Mouse (Mus musculus) heart, postnatal 25 days (tissue): ENCODE measurements around the gene Slc9a2. TPM values are rescaled to one million over a fixed set of nuclear protein-coding genes. Genes with fewer than 3 reads are reported as not detected.
"Not testable (repeated sequence)": the region's sequence is repeated elsewhere in the genome, so short reads cannot be mapped to it uniquely, and the experiment has no call there.

ENCODE experiments used
- DNase-seq: peaks from one replicate; pipeline ENCODE4 v3.0.0; 2022; ENCODE audit warnings: low spot score
- intact Hi-C: fragments of 180-260 bp; cut with DNase I; formaldehyde crosslinking; loops from one replicate; pipeline ENCODE4 v1.15.1; 2025
- total RNA-seq, 2 experiments: library from RNA; stranded (reverse); gene quantifications; 2 replicates each; pipeline ENCODE4 v1.2.3; 2021

Gene Slc9a2
- total RNA-seq: 1 to 10 TPM; 1.0 to 1.2 TPM

DNA sequence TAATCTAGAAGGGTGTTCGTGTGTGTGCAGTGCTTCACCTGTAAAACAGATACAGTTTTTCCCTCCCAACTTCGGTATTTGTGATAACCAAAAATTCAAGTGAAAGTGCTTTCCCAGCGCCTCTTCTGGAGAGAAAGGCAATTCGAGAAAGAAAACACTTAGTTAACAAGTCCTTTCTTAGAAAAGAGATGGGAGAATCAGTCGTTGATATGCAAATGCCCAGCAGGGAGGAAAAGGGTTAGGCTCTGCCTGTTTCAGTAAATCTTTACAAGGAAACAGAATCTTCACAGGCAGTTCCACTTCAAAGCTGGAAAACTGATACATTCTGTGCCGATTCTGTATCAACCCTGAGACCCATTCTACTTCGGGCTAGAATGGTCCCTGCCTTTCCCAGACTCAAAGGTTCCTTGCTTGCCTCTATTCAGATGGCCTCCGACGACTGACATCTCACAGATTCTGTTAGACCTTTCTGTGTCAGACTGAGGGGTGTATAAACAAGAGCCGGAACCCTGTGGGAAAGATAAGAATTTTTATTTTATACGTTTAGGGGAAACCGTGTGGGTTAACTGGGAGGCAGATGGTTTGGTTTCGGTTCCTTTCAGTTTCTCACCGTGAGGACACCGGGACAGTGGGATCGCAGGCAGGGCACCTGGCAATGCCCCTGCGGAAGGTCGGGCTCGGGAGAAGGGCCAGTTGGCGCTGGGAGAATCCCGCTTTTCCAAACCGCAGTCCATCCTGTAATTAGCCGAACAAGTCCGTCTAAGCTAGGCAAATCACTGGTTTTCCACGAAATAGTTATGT, at the start of gene Slc9a2:
Gene Slc9a2 (plus strand): TSS at position 508 of the 801 bp plus-strand sequence.
- DNase-seq: no peak
- intact Hi-C loops: no loop called here

DNA sequence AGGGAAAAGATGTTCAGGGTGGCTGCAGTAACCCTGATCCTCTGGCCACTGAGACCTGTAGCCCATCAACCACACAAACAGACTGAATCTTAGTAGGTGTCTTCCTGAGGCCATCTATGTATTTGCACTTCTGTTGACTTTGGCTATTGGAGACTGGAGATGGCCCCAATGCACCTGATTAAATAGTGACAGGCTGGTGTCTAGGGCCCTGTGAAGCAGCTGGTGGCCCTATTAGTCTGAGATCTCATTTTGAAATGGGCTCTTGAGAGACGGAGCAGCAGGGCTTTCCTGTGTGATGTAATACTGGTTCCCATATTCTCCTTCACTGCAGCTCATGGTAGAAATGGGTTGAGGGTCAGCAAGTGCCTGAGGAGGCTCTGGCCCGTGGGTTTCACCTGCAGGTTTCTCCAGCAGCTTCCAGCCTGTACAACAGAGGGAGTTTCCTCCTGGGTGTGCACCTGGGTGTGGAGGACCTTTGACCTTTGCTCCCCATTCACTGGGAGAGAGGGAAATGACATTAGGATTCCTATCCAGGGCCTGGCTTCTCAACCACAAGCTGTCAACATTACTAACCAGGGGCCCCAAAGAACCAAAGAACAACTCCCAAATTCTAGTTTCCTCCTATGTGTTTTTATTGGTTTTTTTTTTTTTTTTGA, 47.8 kb upstream of the Slc9a2 start:
- DNase-seq: no peak
- intact Hi-C loops: no loop called here

DNA sequence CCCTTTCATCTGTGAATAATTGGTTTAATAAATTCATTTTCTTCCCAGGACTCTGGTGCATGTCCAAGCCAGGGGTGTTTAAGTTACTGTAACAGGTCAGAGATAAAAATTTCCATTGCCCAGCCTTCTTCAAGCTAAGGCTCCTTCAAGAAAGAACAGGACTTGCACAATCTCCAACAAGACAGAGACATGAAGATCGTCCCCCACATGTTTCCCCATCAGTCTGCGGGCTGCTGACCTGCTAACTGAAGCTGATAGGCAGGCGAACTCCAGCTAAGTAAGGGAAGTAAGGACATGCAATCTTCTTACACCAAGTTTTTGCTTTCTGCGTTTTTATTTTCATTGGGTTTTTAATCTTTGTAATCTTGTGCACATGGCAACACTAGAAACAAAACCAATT, 45.8 kb upstream of the Slc9a2 start:
- intact Hi-C loops: no loop called here
- DNase-seq: no peak

DNA sequence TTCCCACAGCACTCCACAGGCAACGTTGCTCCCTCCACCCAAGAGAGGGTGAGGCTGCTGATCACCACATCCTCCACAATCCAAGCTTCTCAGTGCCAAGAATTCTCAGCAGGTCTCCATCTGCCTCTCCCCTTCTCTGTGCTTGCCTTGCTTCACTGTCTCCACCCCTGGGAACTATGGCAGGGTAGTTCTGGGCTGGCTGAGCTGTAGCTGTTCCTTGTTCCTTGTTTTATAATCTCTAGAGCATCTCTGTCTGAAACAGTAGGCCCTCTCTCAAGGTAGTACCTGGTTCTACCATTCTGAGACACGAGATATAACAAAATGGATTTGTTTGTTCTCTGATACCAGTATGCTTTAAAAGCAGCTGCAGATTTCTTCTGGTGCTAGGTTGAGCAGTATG, 32.1 kb upstream of the Slc9a2 start:
- intact Hi-C loops: no loop called here
- no peak for DNase-seq

DNA sequence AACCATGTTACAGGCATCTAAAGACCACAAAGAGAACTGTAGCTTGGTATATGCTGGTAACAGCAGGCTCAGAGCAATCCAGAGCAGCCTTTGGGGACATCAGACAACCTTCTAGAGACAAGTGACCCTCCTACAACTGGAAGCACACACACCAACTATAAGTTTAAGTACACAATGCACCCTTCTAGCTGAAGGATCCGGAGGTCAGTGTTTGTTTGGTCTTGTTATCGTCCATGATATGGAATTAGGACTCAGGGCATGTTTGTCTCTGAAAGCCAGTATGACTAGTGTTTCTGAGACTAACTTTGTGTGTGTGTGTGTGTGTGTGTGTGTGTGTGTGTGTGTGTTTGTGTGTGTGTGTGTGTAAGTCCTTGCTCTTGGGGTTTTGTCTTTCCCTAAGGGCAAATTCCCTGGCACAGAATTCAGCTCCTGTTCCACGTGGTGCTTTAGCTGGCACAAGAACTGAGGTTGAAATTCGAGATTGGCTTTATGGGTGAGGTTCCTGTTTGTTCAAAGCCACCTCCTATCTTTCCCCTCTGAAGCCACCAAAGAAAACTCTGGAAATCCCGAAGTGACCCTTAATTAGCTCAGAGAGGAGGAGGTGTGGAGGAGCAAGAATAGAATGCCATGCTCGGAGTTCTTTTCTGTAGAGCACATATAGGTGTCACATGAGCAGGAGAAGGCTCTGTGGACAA, 29.4 kb upstream of the Slc9a2 start:
- no peak for DNase-seq
- intact Hi-C loops: loop anchor here (10.0 kb wide), 1 partner anchor 114 kb away; no protein-coding TSS in a partner anchor

DNA sequence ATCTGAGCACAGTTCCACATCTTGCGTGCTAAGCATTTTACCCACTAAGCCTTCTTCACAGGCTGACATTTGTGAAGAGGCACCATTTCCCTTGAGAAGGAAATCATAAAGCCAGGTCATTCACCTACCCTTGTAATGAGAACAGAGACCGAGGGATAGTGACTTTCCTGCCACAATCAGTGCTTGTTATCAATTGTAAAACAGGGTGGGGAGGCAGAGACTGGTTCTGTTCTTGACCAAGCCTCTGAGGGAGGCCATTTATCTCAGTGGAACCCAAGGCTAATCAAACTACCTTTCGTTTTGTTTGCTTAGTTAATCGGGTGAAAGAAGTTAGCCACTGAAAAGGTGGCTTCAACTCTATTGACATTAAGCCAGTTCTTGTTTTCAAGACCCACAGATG, 23.3 kb upstream of the Slc9a2 start:
- intact Hi-C loops: loop anchor here (10.0 kb wide), 1 partner anchor 108 kb away; no protein-coding TSS in a partner anchor
- no peak for DNase-seq

DNA sequence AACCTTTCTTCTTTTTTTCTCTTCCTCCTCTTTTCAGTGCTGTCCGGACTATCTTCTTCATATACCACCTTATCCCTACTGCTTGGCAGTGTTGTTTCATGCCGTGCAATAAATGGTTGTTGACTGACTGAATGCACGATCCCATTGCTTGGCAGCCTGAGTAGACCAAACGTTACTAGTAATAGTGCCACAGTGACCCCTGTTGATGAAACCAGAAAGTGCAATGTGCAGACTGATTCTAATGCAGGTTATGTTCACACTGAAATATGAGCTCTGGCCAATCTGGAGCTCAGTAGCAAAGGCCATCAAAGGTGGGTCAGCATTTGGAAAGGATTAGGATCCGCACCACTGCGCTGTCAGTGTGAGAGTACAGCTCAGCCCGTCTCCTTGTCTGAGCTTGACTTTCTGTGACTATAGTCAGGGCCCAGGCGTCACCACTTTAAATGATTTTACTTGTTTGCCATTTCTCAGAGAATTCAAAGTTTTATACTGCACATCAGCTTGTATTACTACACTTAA, 22.3 kb upstream of the Slc9a2 start:
- intact Hi-C loops: loop anchor here (2.0 to 10.0 kb wide), 2 partner anchors 79 to 107 kb away; no protein-coding TSS in a partner anchor
- no peak for DNase-seq

DNA sequence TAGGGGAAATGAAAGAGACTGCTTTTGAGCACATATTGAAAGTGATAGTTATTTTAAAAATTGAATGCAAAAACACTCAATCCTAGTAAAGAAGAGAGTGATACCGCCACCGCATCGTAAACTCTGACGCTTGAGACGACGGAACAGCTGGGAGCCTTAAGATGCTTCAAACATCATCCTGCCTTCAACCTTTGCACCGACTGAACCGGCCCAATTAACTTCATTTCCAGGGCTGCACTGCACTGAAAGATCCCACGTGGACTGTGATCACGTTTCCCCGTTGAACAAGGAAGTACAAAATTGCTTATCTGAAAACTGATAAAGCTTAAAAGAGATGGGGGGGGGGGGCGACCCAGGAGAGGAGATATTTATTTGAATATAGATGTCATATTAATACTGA, 21.4 kb upstream of the Slc9a2 start:
- intact Hi-C loops: loop anchor here (2.0 to 10.0 kb wide), 2 partner anchors 80 to 106 kb away; no protein-coding TSS in a partner anchor
- DNase-seq: no peak

DNA sequence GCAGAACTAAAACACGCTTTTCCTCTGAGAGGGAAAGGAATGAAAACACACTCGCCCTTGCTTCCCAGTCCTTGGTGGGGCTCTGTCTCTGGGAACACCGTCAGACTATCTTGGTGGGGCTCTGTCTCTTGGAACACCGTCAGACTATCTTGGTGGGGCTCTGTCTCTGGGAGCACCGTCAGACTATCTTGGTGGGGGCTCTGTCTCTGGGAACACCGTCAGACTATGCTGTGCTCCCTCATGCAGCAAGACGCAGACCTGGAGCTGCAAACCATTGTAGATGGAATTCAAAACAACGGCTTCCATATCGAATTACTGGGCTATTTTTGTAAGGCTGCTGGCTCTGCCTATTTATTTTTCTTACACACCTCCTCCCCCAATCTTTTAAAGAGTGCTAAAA, 20.9 kb upstream of the Slc9a2 start:
- no peak for DNase-seq

DNA sequence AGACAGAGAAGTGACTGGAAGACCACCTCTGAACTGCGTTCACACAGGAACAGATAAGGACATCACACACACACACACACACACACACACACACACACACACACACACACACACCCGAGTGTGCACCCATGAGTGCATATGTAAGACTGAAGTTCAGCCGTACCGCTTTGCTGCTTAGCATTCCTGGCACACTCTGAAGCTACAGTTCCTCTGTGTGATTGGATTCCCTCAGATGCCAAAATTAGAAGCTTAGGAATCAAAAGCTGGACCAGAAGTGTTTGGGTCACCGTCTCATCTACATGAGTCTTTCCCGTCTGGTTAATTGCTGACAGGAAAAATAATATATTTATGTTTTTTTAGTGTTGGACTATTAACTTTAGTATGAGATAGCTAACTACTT, 19.5 kb upstream of the Slc9a2 start:
- intact Hi-C loops: no loop called here
- no peak for DNase-seq

More for the DNA sequence above, 20.9 kb upstream of the Slc9a2 start:
- intact Hi-C loops: loop anchor here (2.0 to 10.0 kb wide), 2 partner anchors 81 to 105 kb away; no protein-coding TSS in a partner anchor

DNA sequence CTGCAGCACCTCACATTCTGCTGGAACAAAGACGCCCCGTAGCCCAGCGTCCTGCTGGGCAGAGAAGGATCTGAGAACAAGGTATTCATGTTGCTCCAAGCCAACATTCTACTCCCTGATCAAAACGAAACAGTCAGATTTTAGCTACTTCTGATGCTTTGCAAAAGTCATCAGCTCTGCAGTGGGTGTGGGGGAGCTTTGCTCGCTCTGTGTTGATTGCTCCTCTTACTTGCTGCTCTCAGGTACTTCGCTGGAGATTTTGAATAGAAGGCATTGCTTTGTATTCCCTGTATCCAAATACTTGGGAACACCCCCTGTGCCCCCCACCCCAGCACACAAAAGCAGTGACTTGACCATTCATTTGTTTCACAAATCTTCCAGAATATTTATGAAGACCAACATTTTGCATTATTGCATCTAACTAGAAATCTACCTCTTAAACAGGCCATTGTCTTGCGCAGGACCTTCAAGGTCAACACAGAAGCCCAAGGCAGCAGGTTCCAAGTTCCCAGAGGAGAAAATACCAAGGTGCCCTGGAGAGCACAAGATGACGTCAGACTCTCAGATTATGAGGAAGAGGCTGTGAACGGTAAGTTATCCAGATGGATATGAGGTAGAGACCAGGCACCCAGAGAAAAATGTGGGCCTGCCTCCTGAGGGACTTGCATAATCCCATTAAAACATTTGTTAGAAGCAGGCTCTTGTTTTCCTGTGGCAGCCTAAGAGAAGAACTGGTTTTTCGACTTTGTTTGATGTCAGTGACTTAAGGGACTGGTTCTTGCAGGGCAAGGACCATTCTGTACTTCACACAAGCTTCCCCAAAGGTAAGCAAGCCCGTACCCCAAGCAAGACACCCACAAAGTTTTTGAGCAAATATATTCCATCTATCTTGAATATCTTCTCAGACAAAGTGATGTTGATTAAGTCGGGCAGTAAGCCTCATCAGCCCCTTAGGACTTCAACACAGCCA, 14.7 kb upstream of the Slc9a2 start:
- intact Hi-C loops: no loop called here
- DNase-seq: no peak

DNA sequence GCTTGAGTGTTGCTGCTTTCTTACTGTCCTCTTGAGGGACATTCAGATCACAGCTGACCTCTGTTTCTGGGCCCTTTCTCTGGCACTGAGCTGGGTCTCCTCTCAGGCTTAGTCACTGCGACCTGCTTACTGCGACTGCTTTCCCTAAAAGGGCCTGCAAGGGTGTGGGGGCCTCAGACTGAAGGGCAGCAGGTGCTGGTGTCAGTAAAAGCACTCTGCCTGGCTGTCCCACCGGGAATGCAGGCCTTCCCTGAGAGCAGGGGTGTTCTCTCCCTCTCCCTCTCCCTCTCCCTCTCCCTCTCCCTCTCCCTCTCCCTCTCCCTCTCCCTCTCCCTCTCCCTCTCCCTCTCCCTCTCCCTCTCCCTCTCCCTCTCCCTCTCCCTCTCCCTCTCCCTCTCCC, 12.9 kb upstream of the Slc9a2 start:
- intact Hi-C loops, DNase-seq: not testable (repeated sequence)

DNA sequence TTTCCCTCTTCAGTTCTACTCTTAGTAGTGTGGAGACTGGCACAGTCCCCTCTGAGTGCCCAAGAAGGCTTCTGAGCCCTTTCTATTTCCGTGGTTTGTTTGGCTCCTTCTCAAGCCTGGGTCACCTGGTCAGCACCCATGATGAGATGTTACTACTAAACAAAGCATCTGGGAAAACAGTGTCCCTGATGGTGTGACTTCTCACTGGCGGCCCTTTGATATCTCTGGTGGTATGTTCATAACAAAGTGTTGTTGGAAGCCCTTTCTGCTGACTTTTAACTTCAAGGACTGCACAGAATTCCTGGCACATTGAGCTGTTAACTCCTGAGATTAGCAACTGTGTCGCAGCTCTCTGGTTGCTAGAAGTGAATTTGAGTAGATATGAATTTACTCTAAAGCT, 10.3 kb upstream of the Slc9a2 start:
- no peak for DNase-seq
- intact Hi-C loops: no loop called here

DNA sequence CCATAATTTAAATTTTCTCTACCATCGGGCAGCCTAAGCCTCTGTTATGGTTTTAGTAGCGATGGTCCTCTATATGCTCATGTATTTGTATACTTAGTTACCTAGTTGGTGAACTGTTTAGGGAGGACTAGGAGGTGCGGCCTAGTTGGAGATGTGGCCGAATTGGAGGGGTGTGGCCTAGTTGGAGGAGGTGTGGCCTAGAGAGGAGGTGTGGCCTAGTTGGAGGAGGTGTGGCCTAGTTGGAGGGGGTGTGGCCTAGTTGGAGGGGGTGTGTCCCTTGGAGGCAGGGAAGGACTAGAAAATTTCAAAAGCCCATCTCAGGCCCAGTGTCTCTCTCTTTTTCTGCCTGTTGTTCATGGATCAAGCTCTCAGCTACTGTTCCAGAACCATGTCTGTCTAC, 8.9 kb upstream of the Slc9a2 start:
- DNase-seq: no peak
- intact Hi-C loops: no loop called here

DNA sequence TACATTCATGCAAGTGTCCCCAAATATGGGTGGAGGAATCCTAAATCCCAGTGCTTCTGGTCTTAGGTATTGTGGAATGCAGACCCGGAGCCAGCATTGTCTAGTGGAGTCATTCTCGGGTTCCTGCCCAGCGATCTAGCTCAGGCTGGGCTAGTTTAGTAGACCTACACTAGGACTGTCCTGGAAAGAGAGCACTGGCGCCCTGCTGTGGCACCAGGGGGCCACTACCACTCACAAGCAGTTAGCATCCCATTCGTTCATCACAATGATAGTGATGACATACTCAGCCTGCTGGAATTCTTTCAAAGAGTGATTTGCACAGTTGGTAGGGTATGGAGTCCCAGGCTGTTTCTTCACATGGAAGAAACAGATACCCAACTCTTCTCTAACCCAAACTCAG, 3.1 kb upstream of the Slc9a2 start:
- intact Hi-C loops: no loop called here
- DNase-seq: no peak

DNA sequence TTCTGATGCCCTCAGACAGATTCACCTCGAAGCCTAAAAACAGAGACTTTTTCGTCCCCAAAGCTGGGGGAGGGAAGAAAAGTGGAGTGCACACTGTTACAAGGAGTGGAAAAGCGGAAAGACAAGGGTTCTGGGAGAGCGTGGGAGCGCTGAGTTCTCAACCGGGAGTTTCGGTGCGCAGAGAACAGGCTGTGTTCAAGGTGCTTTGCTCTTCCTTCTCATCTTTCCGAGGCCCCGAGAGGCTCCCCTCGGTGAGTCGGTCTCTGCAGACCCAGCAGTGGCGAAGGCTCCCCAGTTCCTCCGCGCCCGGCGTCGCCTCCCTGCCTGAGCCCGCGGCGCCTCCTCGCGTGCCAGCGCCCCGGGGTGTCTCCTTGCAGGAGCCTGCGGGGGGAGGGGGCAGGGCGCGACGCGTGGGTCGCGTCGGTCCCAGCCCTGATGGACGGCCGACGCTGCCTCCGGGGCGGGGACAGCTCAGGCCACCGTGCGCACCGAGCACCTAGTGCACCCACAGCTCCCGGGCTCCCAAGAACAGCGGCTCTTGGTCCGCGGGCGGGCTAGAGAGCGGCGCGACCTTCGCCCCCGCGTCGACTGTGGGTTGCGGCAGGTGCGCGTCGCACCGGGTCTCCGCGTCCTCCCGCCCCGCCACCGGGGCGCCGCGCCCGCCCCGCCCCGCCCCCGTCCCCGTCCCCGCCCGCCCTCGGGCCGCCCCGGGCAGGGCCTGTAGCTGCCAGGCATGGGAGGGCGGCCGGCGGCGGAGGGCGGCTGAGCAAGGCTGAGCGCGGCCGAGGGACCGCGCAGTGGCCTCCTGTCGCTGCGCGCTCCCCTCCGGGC, 709 bp downstream of the Slc9a2 start:
- no peak for DNase-seq

DNA sequence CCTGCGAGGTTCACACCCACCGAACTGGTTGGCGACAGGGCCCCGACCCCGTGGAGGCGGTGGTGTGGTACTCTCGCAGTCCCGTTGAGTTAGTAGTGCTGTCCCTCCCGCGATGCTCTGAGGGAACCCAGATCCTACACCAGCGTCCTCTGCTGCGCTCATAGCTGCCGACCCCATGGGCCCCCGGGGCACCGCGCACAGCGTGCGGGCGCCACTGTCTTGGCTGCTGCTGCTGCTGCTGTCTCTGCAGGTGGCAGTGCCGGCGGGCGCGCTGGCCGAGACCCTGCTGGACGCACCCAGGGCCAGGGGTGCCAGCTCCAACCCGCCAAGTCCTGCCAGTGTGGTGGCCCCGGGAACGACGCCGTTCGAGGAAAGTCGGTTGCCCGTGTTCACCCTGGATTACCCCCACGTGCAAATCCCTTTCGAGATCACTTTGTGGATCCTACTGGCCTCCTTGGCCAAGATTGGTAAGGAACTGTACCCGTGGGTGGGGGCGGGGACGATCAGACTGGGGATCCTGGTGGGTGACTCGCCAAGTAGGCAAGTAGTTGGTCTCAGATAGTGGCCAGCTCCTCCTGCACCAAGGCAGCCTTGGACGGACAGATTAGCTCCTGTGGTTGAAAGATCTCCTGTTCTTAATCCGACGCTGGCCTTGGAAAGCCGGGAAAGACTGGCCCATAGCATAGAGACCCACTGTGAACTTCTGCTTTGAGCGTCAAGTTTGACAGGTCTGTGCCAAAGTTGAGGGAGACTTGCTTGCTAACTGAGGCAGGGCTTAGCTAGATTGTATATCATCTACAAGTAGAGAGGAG, 1.5 kb downstream of the Slc9a2 start:
- intact Hi-C loops: no loop called here
- no peak for DNase-seq

More for the DNA sequence above, 709 bp downstream of the Slc9a2 start:
- intact Hi-C loops: no loop called here

DNA sequence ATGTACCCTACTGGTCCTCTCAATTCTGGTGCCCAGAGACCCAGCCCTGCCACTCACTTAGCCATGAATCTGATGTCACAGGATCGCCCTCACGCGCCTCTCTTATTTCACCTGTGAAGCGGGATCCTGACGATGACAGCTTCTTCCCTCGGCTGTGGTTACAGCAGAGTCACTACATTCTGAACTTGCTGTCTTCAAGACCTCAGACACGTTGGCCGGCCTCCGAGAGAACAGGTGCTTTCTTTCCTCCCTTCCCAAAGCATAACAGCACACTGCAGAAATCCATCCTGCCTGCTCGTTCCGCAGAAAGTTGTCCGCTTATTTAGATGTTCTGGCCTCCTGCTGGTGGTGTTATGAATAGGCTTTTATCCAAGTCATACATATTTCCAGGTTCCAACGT, 13.9 kb downstream of the Slc9a2 start:
- intact Hi-C loops: no loop called here
- no peak for DNase-seq
